Comparison of ENCODE assay signal across 10 mouse cellular contexts in genomic region chr10:128790398-128791124, GRCm38 (mm10). TPM values are rescaled to one million over a fixed set of nuclear protein-coding genes. Genes with fewer than 3 reads are reported as not detected.
DNase-seq lines count a peak whose midpoint lies in the region.
"Had no signal": no experiment of that assay in that cellular context is flagged by ENCODE, and none has a peak within 500 bp of the region (broad histone marks: within the 10 kb centered on the region; RNA-seq: fewer than 3 reads in every experiment).

Gene Mmp19 (plus strand): TSS chr10:128790910.

- peak within 1 kb of the TSS; percentile 38 for H3K4me3 ChIP-seq in macrophage (ENCODE audit: inconsistent target)
- no peak within 1 kb of the TSS for H3K4me3 ChIP-seq in embryonic facial prominence, embryonic 10.5 days

- intact Hi-C loops in left cerebral cortex, postnatal 14 days (cut with DNase I): no loop called here

- H3K36me3 ChIP-seq in macrophage (ENCODE audit: inconsistent target): peaks cover 10% of the 10 kb centered on the region; the same call in 1 of the 2 replicates
- no peaks in the 10 kb centered on the region for H3K36me3 ChIP-seq in embryonic facial prominence, embryonic 10.5 days (replicated peaks)

- H3K79me2 ChIP-seq in macrophage (ENCODE audit: inconsistent target): peaks cover 8% of the 10 kb centered on the region; the same call in 1 of the 2 replicates

- WGBS in macrophage (ENCODE audit: missing documents): 70% methylated on average over 7 of the region's 7 CpGs
- 71% methylated on average over 7 of the region's 7 CpGs for WGBS in embryonic facial prominence, embryonic 10.5 days

- H3K27me3 ChIP-seq in embryonic facial prominence, embryonic 10.5 days (replicated peaks; ENCODE audit: low read depth, poor library complexity, severe bottlenecking): no peaks in the 10 kb centered on the region

- H3K9me3 ChIP-seq in embryonic facial prominence, embryonic 10.5 days: no peaks in the 10 kb centered on the region

- peak within 1 kb of the TSS; percentile 55 for H3K27ac ChIP-seq in macrophage
- no peak within 1 kb of the TSS for H3K27ac ChIP-seq in embryonic facial prominence, embryonic 10.5 days (replicated peaks)

- DNase-seq in gastrocnemius, postnatal 25 days: peak; percentile 40
- DNase-seq in gastrocnemius, adult 8-10 months (ENCODE audit: low spot score in 2 of 2): no peak
- peak; percentile 63 for DNase-seq in adrenal gland, postnatal 10 days
- DNase-seq in heart, postnatal 4 days: peak; percentile 25
- no peak for DNase-seq in embryonic facial prominence, embryonic 10.5 days (ENCODE audit: low spot score)
- no peak for DNase-seq in left cerebral cortex, adult 11 months (ENCODE audit: low spot score)
- no peak for DNase-seq in left cerebral cortex, postnatal 14 days (ENCODE audit: low spot score in 2 of 2)
- DNase-seq: kidney, adult 18-20 months; thymus, postnatal 4 days had no signal

- H3K4me1 ChIP-seq in embryonic facial prominence, embryonic 10.5 days: no peaks in the 10 kb centered on the region

RNA-seq across cellular contexts. Expression of gene Mmp19, which starts in this region (rescaled TPM):
- total RNA-seq in gastrocnemius, postnatal 25 days (2021): 1 to 10 TPM; 1.7 to 3.6 TPM
- total RNA-seq in gastrocnemius, adult 8-10 months (2022): 1 to 10 TPM in 3 of 4 experiments, under 1 TPM in 1; 0.46 to 1.4 (median 1.1) TPM
- total RNA-seq in adrenal gland, postnatal 10 days (2021): 10 to 100 TPM; 22.1 to 23.9 TPM
- 1 to 10 TPM; 2.3 to 2.9 TPM for total RNA-seq in heart, postnatal 4 days (2021)
- 10 to 100 TPM in 10 of 26 experiments, 1 to 10 TPM in 16; 1.3 to 18.5 (median 5.8) TPM for total RNA-seq in macrophage (2018; cell fraction: chromatin; rRNA removed)
- 10 to 100 TPM in 25 of 26 experiments, 1 to 10 TPM in 1; 9.9 to 28.2 (median 20.1) TPM for total RNA-seq in macrophage (2018; cell fraction: cytosol; rRNA removed)
- total RNA-seq in macrophage (2018; cell fraction: nucleus; rRNA removed): 10 to 100 TPM in 23 of 26 experiments, 1 to 10 TPM in 3; 6.9 to 29.4 (median 14.7) TPM
- 18.7 to 24.6 TPM (median 21.3 TPM) in 3 replicates for polyA plus RNA-seq in macrophage (2018)
- polyA plus RNA-seq in embryonic facial prominence, embryonic 10.5 days (2016; fragmentation: Nextera tagmentation; extraction: Ambion mirVana): 0.26 and 0.30 TPM in 2 replicates
- total RNA-seq in left cerebral cortex, postnatal 14 days (2021): under 1 TPM; 0.77 to 0.80 TPM

Comparison
In these comparisons a context has a peak if more than half of its experiments do, and no peak if none do; other contexts are left out.
1. RNA of gene Mmp19 (total RNA-seq): 22.1 to 23.9 TPM in adrenal gland, postnatal 10 days; 1.7 to 3.6 TPM in gastrocnemius, postnatal 25 days, 2.3 to 2.9 TPM in heart, postnatal 4 days, 0.46 to 1.4 TPM in gastrocnemius, adult 8-10 months and 0.77 to 0.80 TPM in left cerebral cortex, postnatal 14 days; every median in the first group is over 4 times any median in the second.
2. RNA of gene Mmp19 (polyA plus RNA-seq): 18.7 to 24.6 TPM in macrophage; 0.26 to 0.30 TPM in embryonic facial prominence, embryonic 10.5 days; every median in the first group is over 10 times any median in the second.
3. DNase-seq: peak in gastrocnemius, postnatal 25 days (single experiment), adrenal gland, postnatal 10 days (single experiment) and heart, postnatal 4 days (single experiment); none in gastrocnemius, adult 8-10 months (0 of 2), embryonic facial prominence, embryonic 10.5 days (single experiment), left cerebral cortex, adult 11 months (single experiment) and left cerebral cortex, postnatal 14 days (0 of 2).